Mouse (Mus musculus): ENCODE data around the gene Sqstm1. TPM values are rescaled to one million over a fixed set of nuclear protein-coding genes. Genes with fewer than 3 reads are reported as not detected.

Gene Sqstm1
- total and polyA plus RNA-seq, 2 experiments from 2014 or later = 289 to 450 TPM

DNA sequence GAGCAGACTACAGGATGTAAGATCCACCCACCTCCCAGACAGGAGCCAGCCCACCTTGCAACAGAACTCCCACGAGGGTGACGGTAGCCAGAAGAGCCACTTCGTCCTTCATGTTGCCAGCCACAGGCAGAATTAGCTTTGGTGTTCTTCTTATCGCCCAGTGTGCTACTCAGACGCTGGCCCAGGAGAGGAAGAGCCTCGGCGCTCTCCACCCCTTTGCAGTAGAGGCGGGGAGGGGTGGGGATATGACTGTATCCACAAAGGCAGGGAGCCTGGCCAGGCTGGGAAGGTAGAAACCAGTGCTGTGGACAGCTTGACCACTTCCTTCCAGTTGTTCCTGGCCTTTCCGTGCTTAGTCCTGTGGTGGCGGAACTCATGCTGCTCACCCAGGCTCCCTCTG, 27.7 kb upstream of the Sqstm1 start, which contains the start of gene Ltc4s:
TSS of gene Ltc4s (minus strand) at position 293 of the 400 bp plus-strand sequence.
- H3K4me3 ChIP-seq (ENCODE audit: low read length) = peak within 1 kb of the TSS; percentile 49
- peaks cover 4% of the 10 kb centered on the region; the same call in 1 of the 2 replicates for H3K4me1 ChIP-seq (ENCODE audit: insufficient read depth, low read length)
- WGBS = 52% methylated on average over 10 of the region's 10 CpGs
- H3K9me3 ChIP-seq (ENCODE audit: low read length) = no peaks in the 10 kb centered on the region
- no peak within 1 kb of the TSS for H3K27ac ChIP-seq
- ATAC-seq = no peak
- no peaks in the 10 kb centered on the region for H3K27me3 ChIP-seq (ENCODE audit: insufficient read depth, low read length)
- no peak for DNase-seq (ENCODE audit: low spot score)
- H3K9ac ChIP-seq (replicated peaks; ENCODE audit: low read length) = peak within 1 kb of the TSS; percentile 45; the same call in 1 of the 2 replicates
- H3K4me2 ChIP-seq (ENCODE audit: low read depth, low read length) = peak within 1 kb of the TSS; percentile 77
- TF ChIP-seq CTCF (IDR thresholded peaks at IDR 0.05; ENCODE audit: low read depth) = no peak
- peaks cover 23% of the 10 kb centered on the region for H3K36me3 ChIP-seq (ENCODE audit: insufficient read depth, low read length)

DNA sequence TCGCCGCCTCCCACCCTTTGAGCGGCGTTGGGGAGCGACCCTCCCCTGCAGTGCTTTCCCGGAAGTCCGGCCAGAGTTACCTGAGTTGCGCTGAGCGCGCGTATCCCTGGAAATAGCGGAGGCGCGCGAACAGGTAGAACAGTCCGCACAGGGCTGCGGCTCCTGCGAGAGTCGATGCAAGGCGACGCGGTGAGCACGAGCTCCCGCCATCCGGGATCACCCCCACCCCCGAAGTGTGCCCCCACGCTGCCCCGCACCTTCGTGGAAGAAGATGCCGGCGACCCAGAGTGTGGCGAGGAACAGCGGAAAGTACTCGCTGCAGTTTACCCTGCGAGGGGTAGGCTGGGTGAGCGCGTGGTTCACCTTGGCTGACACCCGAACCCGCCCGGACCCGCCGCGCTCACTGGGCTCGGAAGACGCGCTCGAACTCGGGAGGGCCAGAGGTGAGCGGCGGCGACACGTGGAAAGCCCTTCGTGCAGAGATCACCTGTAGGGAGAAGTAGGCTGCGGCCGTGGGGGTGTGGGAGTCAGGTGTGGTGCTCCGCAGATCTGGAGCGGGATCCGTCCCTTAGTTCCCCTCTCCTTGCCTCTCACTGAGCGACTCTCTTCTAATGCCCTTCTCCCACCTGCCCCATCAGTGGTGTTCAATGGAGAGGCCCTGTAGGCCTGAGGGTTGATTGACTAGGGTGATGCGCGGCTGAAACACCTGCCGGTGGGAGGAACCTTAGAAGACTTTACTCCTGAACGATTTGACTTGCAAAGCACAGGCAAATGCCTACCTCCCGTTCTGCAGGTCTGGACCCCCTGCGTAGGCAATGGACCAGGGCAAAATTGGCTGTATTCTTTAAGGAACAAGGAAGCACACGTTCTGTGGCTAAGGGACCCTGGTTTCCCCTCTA, 26.6 kb upstream of the Sqstm1 start:
- peaks cover 4% of the 10 kb centered on the region; the same call in 1 of the 2 replicates for H3K4me1 ChIP-seq (ENCODE audit: insufficient read depth, low read length)

DNA sequence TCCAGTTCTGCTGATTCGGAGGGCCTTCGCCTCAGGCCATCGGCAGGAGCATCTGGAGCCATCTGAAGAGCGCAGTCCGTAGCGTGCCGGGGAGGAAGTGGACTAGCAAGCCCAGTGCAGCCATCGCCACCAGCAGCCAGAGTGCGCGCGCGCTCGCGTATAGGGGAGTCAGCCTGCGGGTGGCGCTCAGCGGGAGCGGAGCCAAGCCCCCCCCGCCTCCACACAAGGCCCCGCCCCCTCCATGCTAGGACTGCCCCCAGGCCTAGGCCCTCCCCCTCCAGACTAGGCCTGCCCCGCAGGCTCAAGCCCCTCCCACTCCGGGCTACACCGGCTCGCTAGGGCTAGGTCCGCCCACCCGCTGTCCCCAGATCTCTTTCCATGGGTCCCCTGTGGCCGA, 25.9 kb upstream of the Sqstm1 start:
- Histone ChIP-seq H3K27me3 (ENCODE audit: insufficient read depth, low read length) (no peaks in the 10 kb centered on the region), H3K4me3 (ENCODE audit: low read length) (peak overlapping the region; percentile 49), H3K9me3 (ENCODE audit: low read length) (no peaks in the 10 kb centered on the region), H3K4me2 (ENCODE audit: low read depth, low read length) (peak overlapping the region; percentile 77), H3K27ac (peak overlapping the region; percentile 7; the same call in 1 of the 2 replicates), H3K4me1 (ENCODE audit: insufficient read depth, low read length) (peaks cover 4% of the 10 kb centered on the region; the same call in 1 of the 2 replicates), H3K36me3 (ENCODE audit: insufficient read depth, low read length) (peaks cover 37% of the 10 kb centered on the region), H3K9ac (replicated peaks; ENCODE audit: low read length) (peak overlapping the region; percentile 45)
- TF ChIP-seq CTCF (IDR thresholded peaks at IDR 0.05; ENCODE audit: low read depth) = peak; percentile 58
- DNase-seq (ENCODE audit: low spot score) = peak; percentile 94
- ATAC-seq = peak; percentile 89
- WGBS = under 1% methylated on average over 22 of the region's 27 CpGs

More for the DNA sequence above, 26.6 kb upstream of the Sqstm1 start:
- no peak for TF ChIP-seq CTCF (IDR thresholded peaks at IDR 0.05; ENCODE audit: low read depth)
- Histone ChIP-seq H3K9ac (replicated peaks; ENCODE audit: low read length) (peak overlapping the region; percentile 45), H3K36me3 (ENCODE audit: insufficient read depth, low read length) (peaks cover 35% of the 10 kb centered on the region), H3K4me3 (ENCODE audit: low read length) (peak overlapping the region; percentile 49), H3K27ac (no peak overlapping the region), H3K9me3 (ENCODE audit: low read length) (no peaks in the 10 kb centered on the region), H3K4me2 (ENCODE audit: low read depth, low read length) (peak overlapping the region; percentile 77), H3K27me3 (ENCODE audit: insufficient read depth, low read length) (no peaks in the 10 kb centered on the region)
- DNase-seq (ENCODE audit: low spot score) = no peak
- WGBS = 2% methylated on average over 64 of the region's 66 CpGs
- ATAC-seq = no peak; the same call in 1 of the 2 replicates

DNA sequence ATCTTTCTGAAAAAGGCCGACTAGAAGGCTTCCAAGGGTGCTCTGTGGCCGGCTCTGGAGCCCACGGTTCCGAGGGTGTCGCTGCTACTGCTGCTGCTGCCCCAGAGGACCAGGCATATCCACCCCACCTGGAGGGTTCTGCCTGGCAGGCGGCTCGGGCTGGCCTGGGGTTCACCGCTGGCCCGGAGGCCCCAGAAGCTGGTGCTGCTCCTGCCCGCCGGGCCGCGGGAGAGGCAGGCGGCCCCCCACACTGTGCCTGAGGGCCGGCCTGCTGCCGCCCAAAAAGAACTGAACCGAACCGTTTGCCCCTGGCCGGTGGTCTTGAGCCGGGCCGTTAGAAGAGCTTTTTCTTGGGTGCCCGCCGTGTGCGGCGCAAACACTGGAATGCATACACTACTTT, 24.0 kb upstream of the Sqstm1 start:
- no peak overlapping the region for H3K27ac ChIP-seq
- no peak for TF ChIP-seq CTCF (IDR thresholded peaks at IDR 0.05; ENCODE audit: low read depth)
- DNase-seq (ENCODE audit: low spot score) (no peak), ATAC-seq (no peak)
- peaks cover 4% of the 10 kb centered on the region; the same call in 1 of the 2 replicates for H3K4me1 ChIP-seq (ENCODE audit: insufficient read depth, low read length)
- peaks cover 37% of the 10 kb centered on the region for H3K36me3 ChIP-seq (ENCODE audit: insufficient read depth, low read length)
- no peaks in the 10 kb centered on the region for H3K27me3 ChIP-seq (ENCODE audit: insufficient read depth, low read length)
- no peak overlapping the region for H3K4me3 ChIP-seq (ENCODE audit: low read length)
- H3K9ac ChIP-seq (replicated peaks; ENCODE audit: low read length) = no peak overlapping the region
- 96% methylated on average over 25 of the region's 25 CpGs for WGBS
- H3K9me3 ChIP-seq (ENCODE audit: low read length) = no peaks in the 10 kb centered on the region
- H3K4me2 ChIP-seq (ENCODE audit: low read depth, low read length) = no peak overlapping the region

DNA sequence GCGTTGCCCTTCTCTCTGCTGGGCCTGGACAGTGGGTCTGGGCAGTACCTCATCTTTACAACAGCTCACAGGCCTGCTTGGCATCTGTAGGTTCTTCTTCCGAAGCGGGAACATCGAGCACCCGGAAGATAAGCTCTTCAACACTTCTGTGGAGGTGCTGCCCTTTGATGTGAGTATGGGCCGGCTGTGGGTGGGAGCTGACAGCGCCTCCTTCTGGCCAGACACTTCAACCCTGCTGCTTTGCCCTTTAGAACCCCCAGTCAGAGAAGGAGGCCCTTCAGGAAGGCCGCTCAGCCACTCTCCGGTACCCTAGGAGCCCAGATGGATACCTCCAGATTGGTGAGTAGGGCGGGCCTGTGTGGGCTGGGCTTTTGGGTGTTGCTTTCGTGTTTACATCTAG, 23.4 kb upstream of the Sqstm1 start:
- no peaks in the 10 kb centered on the region for H3K27me3 ChIP-seq (ENCODE audit: insufficient read depth, low read length)
- H3K36me3 ChIP-seq (ENCODE audit: insufficient read depth, low read length) = peaks cover 37% of the 10 kb centered on the region
- TF ChIP-seq CTCF (IDR thresholded peaks at IDR 0.05; ENCODE audit: low read depth) = peak; percentile 32; the same call in 1 of the 2 replicates
- no peak for ATAC-seq
- H3K4me2 ChIP-seq (ENCODE audit: low read depth, low read length) = no peak overlapping the region
- peaks cover 9% of the 10 kb centered on the region for H3K4me1 ChIP-seq (ENCODE audit: insufficient read depth, low read length)
- H3K9me3 ChIP-seq (ENCODE audit: low read length) = no peaks in the 10 kb centered on the region
- no peak overlapping the region for H3K9ac ChIP-seq (replicated peaks; ENCODE audit: low read length)
- no peak overlapping the region for H3K4me3 ChIP-seq (ENCODE audit: low read length)
- DNase-seq (ENCODE audit: low spot score) = no peak
- H3K27ac ChIP-seq = no peak overlapping the region
- 85% methylated on average over 11 of the region's 11 CpGs for WGBS

DNA sequence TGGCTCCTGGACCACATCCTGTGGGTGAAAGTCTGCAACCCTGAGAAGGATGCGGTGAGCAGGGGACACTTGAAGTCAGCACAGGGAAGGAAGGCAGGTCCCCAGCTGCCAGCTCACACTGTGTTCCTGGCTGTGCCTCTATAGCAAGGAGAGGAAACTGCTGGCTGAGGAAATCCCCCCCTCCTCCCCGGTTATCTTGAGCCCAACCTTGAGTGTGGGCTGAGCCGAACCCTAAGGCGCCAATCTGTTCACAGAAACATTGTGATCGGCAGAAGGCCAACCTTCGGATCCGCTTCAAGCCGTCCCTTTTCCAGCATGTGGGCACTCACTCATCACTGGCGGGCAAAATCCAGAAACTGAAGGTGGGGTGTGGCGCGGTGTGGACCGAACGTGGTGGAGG, 22.4 kb upstream of the Sqstm1 start:
- Histone ChIP-seq H3K4me3 (ENCODE audit: low read length) (no peak overlapping the region), H3K27ac (no peak overlapping the region), H3K4me1 (ENCODE audit: insufficient read depth, low read length) (peaks cover 17% of the 10 kb centered on the region), H3K36me3 (ENCODE audit: insufficient read depth, low read length) (peaks cover 37% of the 10 kb centered on the region), H3K27me3 (ENCODE audit: insufficient read depth, low read length) (no peaks in the 10 kb centered on the region), H3K9me3 (ENCODE audit: low read length) (no peaks in the 10 kb centered on the region), H3K4me2 (ENCODE audit: low read depth, low read length) (no peak overlapping the region), H3K9ac (replicated peaks; ENCODE audit: low read length) (no peak overlapping the region)
- no peak for TF ChIP-seq CTCF (IDR thresholded peaks at IDR 0.05; ENCODE audit: low read depth)
- DNase-seq (ENCODE audit: low spot score) (no peak), ATAC-seq (no peak)
- WGBS = 92% methylated on average over 13 of the region's 13 CpGs
